Mouse (Mus musculus) T-helper 1 cell (primary cell): ENCODE measurements around the gene Coro2a.
"Not testable (repeated sequence)": the region's sequence is repeated elsewhere in the genome, so short reads cannot be mapped to it uniquely, and the experiment has no call there.

Experiments
- in situ Hi-C: fragments of 300-600 bp; cut with MboI, MseI; formaldehyde crosslinking; loops from one replicate; pipeline ENCODE4 v1.15.1; 2025; ENCODE audit warnings: high pct_unique_total_duplicates

Gene Coro2a

DNA sequence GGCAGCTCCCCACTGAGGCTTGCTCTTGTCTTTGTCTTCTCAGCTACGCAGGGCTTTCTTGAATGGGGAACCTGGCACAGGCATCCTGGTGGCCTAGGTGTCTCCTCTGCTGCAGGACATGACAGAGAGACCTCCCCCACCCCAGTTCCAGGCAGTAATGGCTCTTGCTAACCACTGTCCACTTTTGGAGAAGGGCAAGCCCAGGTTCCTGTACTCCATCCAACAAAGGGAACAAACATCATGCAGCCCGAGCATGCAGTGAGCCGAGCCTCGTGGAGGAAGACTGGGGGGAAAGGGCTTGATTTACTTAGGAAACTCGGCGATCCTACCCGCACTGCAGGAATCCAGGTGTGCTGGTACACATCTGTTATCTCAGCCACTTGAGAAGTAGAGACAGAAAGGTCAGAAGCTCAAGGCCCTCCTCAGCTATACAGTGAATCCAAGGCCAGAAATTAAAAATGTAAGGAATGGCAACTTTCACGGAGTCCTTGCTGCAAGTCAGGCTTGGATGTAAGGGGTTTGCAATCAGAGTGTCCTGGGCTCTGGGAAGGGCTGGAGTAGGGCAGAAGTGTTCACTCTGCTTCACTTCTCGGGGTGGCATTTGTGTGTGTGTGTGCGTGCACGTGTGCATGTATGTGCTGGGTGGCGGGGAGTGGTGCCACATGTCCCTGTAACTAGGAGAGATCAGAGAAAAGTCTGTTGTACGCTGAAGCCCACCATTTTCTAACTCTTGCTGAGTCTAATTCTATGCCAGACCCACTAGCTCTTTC, 16.8 kb downstream of the Coro2a start:
- in situ Hi-C loops = no loop called here

- in situ Hi-C loops = not testable (repeated sequence)
Observed at GRCm38 (mm10) chr4:46584536-46584935, 17.5 kb downstream of the Coro2a start.

- in situ Hi-C loops = not testable (repeated sequence)
Observed at GRCm38 (mm10) chr4:46584084-46584483, 17.9 kb downstream of the Coro2a start.

- in situ Hi-C loops = not testable (repeated sequence)
Observed at GRCm38 (mm10) chr4:46582024-46582423, 20.0 kb downstream of the Coro2a start.

GRCm38 (mm10) chr4:46581577-46581976, 20.4 kb downstream of the Coro2a start:
- in situ Hi-C loops = not testable (repeated sequence)

DNA sequence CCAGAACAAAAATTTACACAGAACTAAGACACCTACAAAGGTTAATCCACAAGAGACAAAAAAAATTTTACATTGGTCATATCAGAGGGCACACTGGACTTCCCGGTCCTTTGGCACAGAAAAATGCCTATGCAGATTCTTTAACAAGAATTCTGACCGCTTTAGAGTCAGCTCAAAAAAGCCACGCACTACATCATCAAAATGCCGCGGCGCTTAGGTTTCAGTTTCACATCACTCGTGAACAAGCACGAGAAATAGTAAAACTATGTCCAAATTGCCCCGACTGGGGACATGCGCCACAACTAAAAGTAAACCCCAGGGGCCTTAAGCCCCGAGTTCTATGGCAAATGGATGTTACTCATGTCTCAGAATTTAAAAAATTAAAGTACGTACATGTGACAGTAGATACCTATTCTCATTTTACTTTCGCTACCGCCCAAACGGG, 21.2 kb downstream of the Coro2a start:
- in situ Hi-C loops = not testable (repeated sequence)

DNA sequence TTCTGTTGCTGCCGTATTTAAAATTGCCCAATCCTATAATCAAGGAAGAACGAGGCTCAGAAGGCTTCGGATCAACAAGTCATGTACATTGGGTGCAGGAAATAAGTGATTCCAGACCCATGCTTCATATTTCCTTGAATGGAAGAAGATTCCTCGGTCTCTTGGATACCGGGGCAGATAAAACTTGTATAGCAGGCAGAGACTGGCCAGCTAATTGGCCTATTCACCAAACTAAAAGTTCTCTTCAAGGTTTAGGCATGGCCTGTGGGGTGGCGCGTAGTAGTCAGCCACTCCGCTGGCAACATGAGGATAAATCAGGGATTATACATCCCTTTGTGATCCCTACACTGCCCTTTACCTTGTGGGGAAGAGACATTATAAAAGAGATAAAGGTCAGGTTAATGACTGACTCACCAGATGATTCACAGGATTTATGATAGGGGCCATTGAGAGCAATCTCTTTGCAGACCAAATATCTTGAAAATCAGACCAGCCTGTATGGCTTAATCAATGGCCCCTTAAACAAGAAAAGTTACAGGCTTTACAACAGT, 23.1 kb downstream of the Coro2a start:
- in situ Hi-C loops = not testable (repeated sequence)

- in situ Hi-C loops = no loop called here
Observed at GRCm38 (mm10) chr4:46578228-46578627, 23.8 kb downstream of the Coro2a start.

- in situ Hi-C loops = not testable (repeated sequence)
Observed at GRCm38 (mm10) chr4:46575509-46576284, 26.3 kb downstream of the Coro2a start.

DNA sequence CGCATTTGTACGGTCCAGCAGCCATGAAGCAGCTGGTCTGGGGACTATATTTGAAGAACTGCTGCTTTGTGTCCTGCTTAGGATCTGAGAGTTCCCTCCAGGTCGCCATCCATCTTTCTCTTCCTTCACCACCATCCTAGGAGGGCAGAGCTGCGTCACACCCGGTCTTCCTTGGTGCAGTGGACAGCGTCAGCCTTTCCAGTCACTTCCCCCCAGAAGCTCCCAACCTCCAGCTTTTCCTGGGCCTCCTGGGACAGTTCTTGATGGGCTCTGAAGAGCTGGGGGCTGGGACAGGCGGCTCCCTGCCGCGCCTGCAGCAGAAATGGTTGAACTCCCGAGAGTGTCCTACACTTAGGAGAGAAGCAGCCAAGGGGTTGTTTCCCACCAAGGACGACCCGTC, 27.2 kb downstream of the Coro2a start:
- in situ Hi-C loops = no loop called here

- in situ Hi-C loops = no loop called here
Observed at GRCm38 (mm10) chr4:46574024-46574753, 27.8 kb downstream of the Coro2a start.

GRCm38 (mm10) chr4:46572616-46573015, 29.4 kb downstream of the Coro2a start:
- in situ Hi-C loops = no loop called here

GRCm38 (mm10) chr4:46571744-46572143, 30.3 kb downstream of the Coro2a start:
- in situ Hi-C loops = no loop called here

DNA sequence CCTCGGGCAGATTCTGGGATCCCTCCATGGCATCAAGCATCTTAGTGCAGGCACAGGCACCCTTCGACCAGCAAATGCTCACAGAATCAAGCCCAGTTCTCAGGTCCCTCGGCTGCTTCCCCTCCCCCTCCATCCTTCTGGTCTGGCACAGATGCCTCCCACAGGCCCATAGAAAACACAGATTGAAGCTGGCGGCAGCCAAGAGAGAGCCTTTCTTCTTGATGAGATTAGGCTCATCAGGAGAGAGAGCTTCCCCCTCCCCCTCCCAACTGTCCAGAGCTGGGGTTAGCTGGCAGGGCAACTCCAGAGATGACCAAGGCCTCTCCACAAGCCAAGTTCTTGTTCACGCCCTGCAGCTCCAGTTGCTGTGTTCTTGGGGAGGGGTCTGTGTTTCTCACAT, 32.3 kb downstream of the Coro2a start:
- in situ Hi-C loops = no loop called here

GRCm38 (mm10) chr4:46568169-46568568, 33.8 kb downstream of the Coro2a start:
- in situ Hi-C loops = no loop called here

- in situ Hi-C loops = no loop called here
Observed at GRCm38 (mm10) chr4:46566931-46567671, 34.9 kb downstream of the Coro2a start.

- in situ Hi-C loops = no loop called here
Observed at GRCm38 (mm10) chr4:46565393-46565955, 36.5 kb downstream of the Coro2a start.

DNA sequence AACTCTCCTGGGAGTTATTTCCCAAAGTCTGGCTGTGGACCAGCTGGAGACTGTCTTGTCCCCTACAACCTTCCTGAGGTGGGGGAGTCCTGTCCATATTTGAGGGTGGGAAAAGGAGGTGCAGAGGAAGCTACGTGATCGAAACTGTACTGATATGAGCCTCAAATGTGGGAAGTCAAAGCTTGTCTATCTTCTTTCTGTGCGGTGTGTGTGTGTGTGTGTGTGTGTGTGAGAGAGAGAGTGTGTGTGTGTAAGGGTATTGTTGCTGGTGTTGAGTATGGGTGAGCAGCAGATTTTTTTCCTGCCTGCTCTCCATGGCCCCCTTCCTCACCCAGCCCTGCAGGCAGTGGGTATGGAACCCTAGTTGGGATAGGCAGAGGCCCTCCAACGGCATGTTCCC, 37.8 kb downstream of the Coro2a start:
- in situ Hi-C loops = no loop called here

GRCm38 (mm10) chr4:46563847-46564246, 38.2 kb downstream of the Coro2a start:
- in situ Hi-C loops = no loop called here

DNA sequence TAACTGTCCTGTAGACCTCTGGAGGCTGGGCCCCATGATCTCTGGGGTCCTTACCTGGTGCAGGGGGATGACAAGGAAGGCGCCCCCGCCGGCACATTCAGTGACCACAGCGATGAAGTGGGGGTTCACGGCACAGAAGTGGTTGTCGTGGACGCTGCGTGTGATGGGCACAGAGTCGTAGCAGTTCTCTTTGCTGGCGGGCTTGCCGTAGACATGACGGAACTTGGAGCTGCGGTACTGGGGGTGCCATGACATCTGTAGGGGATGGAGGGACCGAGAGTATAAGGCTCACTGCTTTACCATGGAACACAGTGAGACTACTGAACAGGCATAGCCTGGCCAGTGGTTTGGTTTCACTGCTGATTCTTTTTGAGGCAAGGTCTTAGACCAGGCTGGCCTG, 39.2 kb downstream of the Coro2a start:
- in situ Hi-C loops = no loop called here

GRCm38 (mm10) chr4:46562037-46562436, 40.0 kb downstream of the Coro2a start:
- in situ Hi-C loops = no loop called here
